Mouse (Mus musculus) midbrain, embryonic 12.5 days (tissue): ENCODE results near the gene Ankrd24. TPM values are rescaled to one million over a fixed set of nuclear protein-coding genes. Genes with fewer than 3 reads are reported as not detected.
A peak's percentile ranks its signal among the peaks of the same experiment; 100 is the strongest.
"Not testable (repeated sequence)": the region's sequence is repeated elsewhere in the genome, so short reads cannot be mapped to it uniquely, and the experiment has no call there.

Experiments used
- ATAC-seq: fragments of 200-750 bp; cut with Nextera tagmentation; 2 replicates; pipeline ENCODE4 v1.8.0; 2017; ENCODE audit warnings: low read depth, moderate TSS enrichment, moderate library complexity; ENCODE audit not compliant: low FRiP score
- H3K27ac ChIP-seq: fragments of 300-500 bp; sonication (generic); replicated peaks from 2 replicates; pipeline ENCODE4 v1.5.1; 2016; ENCODE audit warnings: mild to moderate bottlenecking
- H3K27me3 ChIP-seq: fragments of 300-500 bp; sonication (generic); 2 replicates; pipeline ENCODE4 v1.6.1; 2016; ENCODE audit warnings: mild to moderate bottlenecking
- H3K36me3 ChIP-seq: fragments of 300-500 bp; sonication (generic); 2 replicates; pipeline ENCODE4 v1.6.1; 2016
- H3K4me1 ChIP-seq: fragments of 300-500 bp; sonication (generic); 2 replicates; pipeline ENCODE4 v1.6.1; 2016
- H3K4me2 ChIP-seq: fragments of 300-500 bp; sonication (generic); replicated peaks from 2 replicates; pipeline ENCODE4 v1.6.1; 2016; ENCODE audit warnings: mild to moderate bottlenecking, moderate library complexity
- H3K4me3 ChIP-seq: fragments of 300-500 bp; sonication (generic); 2 replicates; pipeline ENCODE4 v1.5.1; 2016; ENCODE audit warnings: mild to moderate bottlenecking
- H3K9ac ChIP-seq: fragments of 300-500 bp; sonication (generic); replicated peaks from 2 replicates; pipeline ENCODE4 v1.6.1; 2016; ENCODE audit warnings: mild to moderate bottlenecking, moderate library complexity
- H3K9me3 ChIP-seq: fragments of 300-500 bp; sonication (generic); 2 replicates; pipeline ENCODE4 v1.6.1; 2016; ENCODE audit warnings: mild to moderate bottlenecking
- WGBS: fragments of 180-500 bp; shearing (Covaris S2); methylation state at CpG from one replicate; pipeline ENCODE4 v1.1.7; 2016; 5-methylcytosine and 5-hydroxymethylcytosine counted together
- polyA plus RNA-seq: library from polyadenylated mRNA; unstranded; fragments of >200 nt; fragmentation: Nextera tagmentation; extraction: Ambion mirVana; gene quantifications from 2 replicates; pipeline ENCODE4 v1.2.1, GENCODE M21; 2016

Gene Ankrd24
- polyA plus RNA-seq, 1 experiment from 2014 or later = 7.4 TPM

- H3K9me3 ChIP-seq = no peaks in the 10 kb centered on the region
- WGBS = 79% methylated on average over 6 of the region's 6 CpGs
- H3K27ac ChIP-seq = no peak overlapping the region
- H3K36me3 ChIP-seq = no peaks in the 10 kb centered on the region
- no peak overlapping the region for H3K9ac ChIP-seq
- no peak for ATAC-seq
- peaks cover 9% of the 10 kb centered on the region for H3K27me3 ChIP-seq
- H3K4me2 ChIP-seq = no peak overlapping the region
- H3K4me1 ChIP-seq = peaks cover 28% of the 10 kb centered on the region
- H3K4me3 ChIP-seq = no peak overlapping the region
These were observed 9.8 kb downstream of the Ankrd24 start for GRCm38 (mm10) chr10:81638101-81638500.

- not testable (repeated sequence) for H3K9ac ChIP-seq, H3K4me2 ChIP-seq, H3K27ac ChIP-seq, H3K36me3 ChIP-seq, ATAC-seq, H3K4me3 ChIP-seq, H3K27me3 ChIP-seq, H3K9me3 ChIP-seq
- 49% methylated on average over 4 of the region's 4 CpGs for WGBS
- H3K4me1 ChIP-seq = peaks cover 24% of the 10 kb centered on the region
These were observed 12.5 kb downstream of the Ankrd24 start for GRCm38 (mm10) chr10:81640825-81641224.

DNA sequence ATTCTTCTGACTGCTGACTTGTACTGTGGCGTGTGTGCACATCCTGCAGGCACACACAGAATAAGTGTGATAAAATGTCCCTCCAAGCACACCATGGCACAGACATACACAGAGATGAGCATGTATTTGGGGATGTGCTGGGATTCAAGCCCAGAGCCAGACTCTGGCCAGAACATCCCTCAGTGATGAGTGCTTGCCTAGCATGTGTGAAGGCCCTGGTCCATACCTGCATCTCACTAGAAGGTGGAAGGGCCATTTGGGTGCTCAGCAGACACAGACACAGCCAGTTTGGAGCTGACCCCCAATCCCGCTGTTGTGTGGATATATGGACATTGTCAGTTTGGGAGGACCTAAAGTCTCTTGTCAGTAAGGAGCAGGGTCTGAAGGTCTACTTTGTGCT lies 13.2 kb downstream of the Ankrd24 start:
- no peaks in the 10 kb centered on the region for H3K9me3 ChIP-seq
- H3K27me3 ChIP-seq = peaks cover 6% of the 10 kb centered on the region
- no peak overlapping the region for H3K27ac ChIP-seq
- ATAC-seq = no peak
- no peak overlapping the region for H3K4me2 ChIP-seq
- no peaks in the 10 kb centered on the region for H3K36me3 ChIP-seq
- WGBS = 90% methylated on average over 2 of the region's 2 CpGs
- no peak overlapping the region for H3K4me3 ChIP-seq
- H3K9ac ChIP-seq = 0 out of 2 replicates have a peak overlapping the region, but pooled peaks have one; percentile 2
- H3K4me1 ChIP-seq = peaks cover 24% of the 10 kb centered on the region

DNA sequence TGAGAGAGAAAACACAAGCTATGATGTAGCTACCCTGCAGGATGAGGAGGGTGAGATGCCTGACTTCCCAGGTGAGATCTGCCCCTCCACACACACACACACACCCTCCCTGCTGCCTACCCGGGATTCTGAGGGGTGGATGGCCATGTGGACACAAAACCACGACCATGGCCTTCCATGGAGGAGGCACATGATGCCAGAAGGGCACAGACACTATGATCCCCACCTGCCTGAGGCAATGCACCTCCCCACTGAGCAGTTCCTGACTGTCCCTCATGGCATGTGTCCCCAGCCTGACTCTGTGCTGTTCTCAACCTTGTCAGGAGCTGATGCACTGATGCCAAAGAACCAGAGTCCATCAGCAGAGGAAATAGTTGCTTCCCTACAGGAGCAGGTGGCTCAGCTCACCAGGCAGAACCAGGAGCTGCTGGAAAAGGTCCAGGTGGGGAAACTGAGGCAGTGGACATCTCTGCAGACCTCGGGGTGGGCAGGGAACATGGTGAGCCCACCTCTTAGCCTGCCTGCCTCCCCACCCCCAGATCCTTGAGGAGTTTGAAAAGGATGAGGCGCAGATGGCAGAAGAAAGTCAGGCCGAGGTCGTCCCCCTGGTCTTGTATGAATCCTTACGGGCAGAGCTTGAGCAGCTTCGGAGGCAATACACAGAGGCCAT lies 13.8 kb downstream of the Ankrd24 start:
- Histone ChIP-seq H3K4me1 (peaks cover 24% of the 10 kb centered on the region), H3K27ac (no peak overlapping the region), H3K27me3 (peaks cover 8% of the 10 kb centered on the region), H3K9me3 (no peaks in the 10 kb centered on the region), H3K9ac (peak overlapping the region; percentile 88; the same call in 1 of the 2 replicates), H3K4me3 (0 out of 2 replicates have a peak overlapping the region, but pooled peaks have one; percentile 71), H3K4me2 (peak overlapping the region; percentile 89), H3K36me3 (no peaks in the 10 kb centered on the region)
- WGBS = 72% methylated on average over 8 of the region's 8 CpGs
- ATAC-seq = no peak

DNA sequence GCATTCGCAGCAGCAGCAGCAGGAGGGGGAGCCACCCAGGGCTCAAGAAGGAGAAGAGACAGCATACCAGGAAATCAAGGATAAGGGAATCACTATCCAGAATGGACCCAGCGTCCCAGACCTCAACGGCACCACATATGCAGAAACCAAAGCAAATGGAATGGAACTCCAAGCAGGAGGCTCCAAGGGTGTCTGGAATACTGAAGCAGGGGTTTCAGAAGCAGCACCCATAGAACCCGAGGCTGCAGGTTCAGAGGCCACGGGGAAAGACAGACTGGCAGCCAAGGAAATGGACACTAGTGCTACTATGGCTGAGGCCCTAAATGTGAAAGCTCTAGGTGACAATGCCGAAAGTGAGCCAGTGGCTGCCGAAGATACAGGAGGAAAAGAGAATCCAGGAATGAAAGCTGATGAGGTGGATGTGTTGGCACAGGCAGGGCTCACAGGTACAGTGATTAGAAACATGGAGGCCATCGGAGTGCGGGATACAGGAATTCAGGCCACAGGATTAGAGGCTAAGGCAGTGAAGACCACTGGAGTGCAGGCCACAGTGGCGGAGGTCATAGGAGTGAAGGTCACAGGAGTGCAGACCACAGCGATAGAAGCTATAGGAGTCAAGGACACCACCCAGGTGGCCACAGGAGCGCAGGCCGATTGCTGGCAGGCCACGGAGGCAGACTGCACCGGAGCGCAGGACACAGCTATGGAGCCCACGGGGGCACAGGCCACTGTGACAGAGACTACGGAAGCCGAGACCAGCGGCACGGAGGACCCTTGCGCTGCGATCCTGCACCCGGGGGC lies 14.5 kb downstream of the Ankrd24 start:
- no peak for ATAC-seq
- 21% methylated on average over 24 of the region's 24 CpGs for WGBS
- Histone ChIP-seq H3K27ac (peak overlapping the region; percentile 97), H3K27me3 (peaks cover 8% of the 10 kb centered on the region), H3K4me3 (peak overlapping the region; percentile 71), H3K9ac (peak overlapping the region; percentile 88), H3K4me1 (peaks cover 24% of the 10 kb centered on the region), H3K36me3 (no peaks in the 10 kb centered on the region), H3K9me3 (no peaks in the 10 kb centered on the region), H3K4me2 (peak overlapping the region; percentile 89)

- under 1% methylated on average over 70 of the region's 75 CpGs for WGBS
- ATAC-seq = peak; percentile 89
These were observed 15.2 kb downstream of the Ankrd24 start for GRCm38 (mm10) chr10:81643449-81644055.

GRCm38 (mm10) chr10:81644162-81644561 lies 15.8 kb downstream of the Ankrd24 start:
- H3K4me2 ChIP-seq = peak overlapping the region; percentile 89
- H3K27ac ChIP-seq = peak overlapping the region; percentile 97
- 68% methylated on average over 2 of the region's 2 CpGs for WGBS
- peak overlapping the region; percentile 71 for H3K4me3 ChIP-seq
- H3K36me3 ChIP-seq = no peaks in the 10 kb centered on the region
- peak; percentile 5; the same call in 1 of the 2 replicates for ATAC-seq
- no peaks in the 10 kb centered on the region for H3K9me3 ChIP-seq
- peak overlapping the region; percentile 88; the same call in 1 of the 2 replicates for H3K9ac ChIP-seq
- peaks cover 8% of the 10 kb centered on the region for H3K27me3 ChIP-seq
- H3K4me1 ChIP-seq = peaks cover 24% of the 10 kb centered on the region

More at GRCm38 (mm10) chr10:81643449-81644055, 15.2 kb downstream of the Ankrd24 start:
- Histone ChIP-seq H3K9ac (peak overlapping the region; percentile 88), H3K9me3 (no peaks in the 10 kb centered on the region), H3K27me3 (peaks cover 8% of the 10 kb centered on the region), H3K4me1 (peaks cover 24% of the 10 kb centered on the region), H3K27ac (peak overlapping the region; percentile 97), H3K4me3 (peak overlapping the region; percentile 71), H3K36me3 (no peaks in the 10 kb centered on the region), H3K4me2 (peak overlapping the region; percentile 89)

DNA sequence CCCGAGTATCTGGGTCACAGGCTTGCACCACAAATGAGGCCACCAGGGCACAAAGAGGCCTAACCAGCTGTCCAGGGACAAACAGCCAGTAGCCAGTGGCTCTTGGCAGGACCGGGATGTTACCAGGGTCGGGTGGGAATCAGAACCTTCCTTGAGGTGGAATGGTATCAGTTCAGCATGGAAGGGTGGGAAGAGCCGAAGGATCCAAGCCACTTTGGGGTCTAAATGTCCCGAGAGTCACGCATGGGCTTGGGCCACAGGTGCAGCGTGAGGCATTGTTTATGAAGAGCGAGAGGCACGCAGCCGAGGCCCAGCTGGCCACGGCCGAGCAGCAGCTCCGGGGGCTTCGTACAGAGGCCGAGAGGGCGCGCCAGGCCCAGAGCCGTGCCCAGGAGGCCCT lies 16.4 kb downstream of the Ankrd24 start:
- H3K9me3 ChIP-seq = no peaks in the 10 kb centered on the region
- no peak overlapping the region for H3K4me2 ChIP-seq
- peaks cover 8% of the 10 kb centered on the region for H3K27me3 ChIP-seq
- H3K27ac ChIP-seq = no peak overlapping the region
- H3K9ac ChIP-seq = no peak overlapping the region
- H3K4me3 ChIP-seq = no peak overlapping the region
- H3K36me3 ChIP-seq = no peaks in the 10 kb centered on the region
- ATAC-seq = no peak
- H3K4me1 ChIP-seq = peaks cover 24% of the 10 kb centered on the region
- WGBS = 91% methylated on average over 18 of the region's 18 CpGs

DNA sequence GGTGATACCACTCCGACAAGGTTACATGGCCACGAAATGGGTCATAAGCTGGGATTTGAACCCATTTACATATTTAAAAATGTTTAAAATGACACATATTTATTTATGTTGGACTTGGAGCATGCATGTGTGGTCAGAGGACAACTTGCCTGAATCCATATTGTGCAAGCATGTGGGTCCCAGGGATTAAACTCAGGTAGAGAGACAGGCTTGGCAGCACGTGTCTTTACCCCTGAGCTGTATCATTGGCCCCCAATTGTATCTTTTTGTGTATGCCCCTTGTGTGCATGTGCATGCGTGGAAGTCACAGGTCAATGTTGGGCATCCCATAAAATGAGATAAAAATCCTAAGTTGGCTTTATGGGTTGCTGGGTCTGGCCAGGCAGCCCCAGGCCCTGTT lies 17.1 kb downstream of the Ankrd24 start:
- no peak overlapping the region for H3K27ac ChIP-seq
- no peak for ATAC-seq
- no peak overlapping the region for H3K9ac ChIP-seq
- H3K36me3 ChIP-seq = 0 out of 2 replicates have a peak, but pooled peaks cover under 1% of the 10 kb centered on the region
- peaks cover 8% of the 10 kb centered on the region for H3K27me3 ChIP-seq
- H3K4me3 ChIP-seq = no peak overlapping the region
- H3K9me3 ChIP-seq = no peaks in the 10 kb centered on the region
- 86% methylated on average over 4 of the region's 4 CpGs for WGBS
- no peak overlapping the region for H3K4me2 ChIP-seq
- peaks cover 24% of the 10 kb centered on the region for H3K4me1 ChIP-seq

DNA sequence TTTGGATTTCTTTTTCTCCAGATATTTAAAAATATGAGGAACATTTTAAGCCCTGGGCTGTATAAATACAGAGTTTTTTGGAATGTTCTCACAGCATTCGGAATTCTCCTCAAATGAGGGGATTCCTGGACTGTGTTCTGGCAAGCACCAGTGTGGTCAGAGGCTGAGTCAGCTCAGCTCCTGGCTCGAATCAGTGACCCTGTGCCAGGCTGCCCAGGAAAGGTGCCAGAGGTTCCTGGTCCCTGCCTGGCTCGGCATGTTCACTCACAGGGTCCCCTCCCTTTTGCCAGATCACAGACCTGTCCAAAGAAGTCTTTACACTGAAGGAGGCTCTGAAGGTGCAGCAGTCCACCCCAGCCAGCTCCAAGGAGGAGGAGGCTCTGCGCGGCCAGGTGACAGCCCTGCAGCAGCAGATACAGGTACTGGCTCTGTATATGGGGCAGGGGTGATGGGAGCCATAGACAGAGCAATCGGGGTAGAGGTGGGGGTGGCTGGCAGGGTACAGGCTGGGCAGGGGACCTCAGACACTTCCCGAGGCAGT lies 17.7 kb downstream of the Ankrd24 start:
- H3K9ac ChIP-seq = no peak overlapping the region
- 80% methylated on average over 7 of the region's 7 CpGs for WGBS
- H3K9me3 ChIP-seq = 0 out of 2 replicates have a peak, but pooled peaks cover 5% of the 10 kb centered on the region
- H3K4me2 ChIP-seq = no peak overlapping the region
- no peak for ATAC-seq
- H3K4me3 ChIP-seq = no peak overlapping the region
- peaks cover 6% of the 10 kb centered on the region; the same call in 1 of the 2 replicates for H3K36me3 ChIP-seq
- peaks cover 24% of the 10 kb centered on the region for H3K4me1 ChIP-seq
- H3K27ac ChIP-seq = no peak overlapping the region
- H3K27me3 ChIP-seq = peaks cover 8% of the 10 kb centered on the region

DNA sequence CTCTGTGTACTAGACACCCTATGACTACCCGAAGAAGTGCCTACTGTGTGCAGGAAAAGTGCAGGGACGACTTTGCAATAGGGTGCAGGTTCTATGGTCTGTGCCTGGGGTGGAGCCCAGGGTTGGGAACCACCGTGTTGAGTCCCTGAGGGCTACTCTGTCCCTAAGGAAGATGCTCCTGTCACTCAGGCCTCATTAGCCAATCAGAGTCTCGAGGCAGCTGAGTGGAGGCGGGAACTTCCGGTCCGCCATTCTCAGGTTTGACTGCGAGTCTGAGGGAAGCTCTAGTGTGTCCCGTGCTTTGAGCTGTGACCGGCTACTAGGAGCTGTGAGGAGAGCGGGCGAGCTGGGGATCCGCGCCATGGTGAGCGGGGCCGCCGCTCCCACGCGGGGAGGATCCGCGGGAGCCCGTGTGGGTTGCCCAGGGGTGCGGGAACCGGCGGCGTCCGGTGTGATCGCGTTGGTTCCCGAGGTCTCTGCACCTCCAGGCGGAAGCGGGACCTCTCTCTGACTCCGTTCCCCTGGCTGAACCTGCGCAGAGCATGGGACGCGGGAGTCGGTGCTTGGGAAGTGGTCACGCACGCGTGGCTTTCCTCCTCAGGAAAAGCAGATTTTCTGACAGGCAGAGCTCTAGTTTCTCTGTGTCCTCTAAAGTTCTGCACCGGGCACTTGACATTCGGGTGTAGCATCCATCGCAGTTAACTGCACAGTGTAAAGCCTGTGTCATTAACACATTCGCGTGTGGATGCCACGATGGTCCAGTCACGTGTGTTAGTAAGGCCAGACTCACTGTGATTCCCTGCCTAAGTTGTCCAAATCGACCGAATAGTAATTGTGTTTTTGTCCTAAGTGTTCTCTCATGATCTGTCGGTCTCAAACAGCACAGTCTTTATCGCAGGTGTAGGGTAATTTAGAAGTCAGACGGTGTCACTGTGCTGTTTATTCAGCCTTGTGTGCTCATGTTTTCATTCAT lies 20.7 kb downstream of the Ankrd24 start, which contains the start of gene Gm10778:
Gene Gm10778 (plus strand): TSS at position 257 of the 973 bp plus-strand sequence.
- peak; percentile 97 for ATAC-seq
- Histone ChIP-seq H3K4me2 (peak within 1 kb of the TSS; percentile 63), H3K4me3 (peak within 1 kb of the TSS; percentile 59), H3K9me3 (peaks cover 14% of the 10 kb centered on the region; the same call in 1 of the 2 replicates), H3K36me3 (peaks cover 23% of the 10 kb centered on the region), H3K27ac (peak within 1 kb of the TSS; percentile 81), H3K9ac (peak within 1 kb of the TSS; percentile 67)
- not testable (repeated sequence) for H3K4me1 ChIP-seq, H3K27me3 ChIP-seq
- 5% methylated on average over 31 of the region's 52 CpGs for WGBS
